Mouse (Mus musculus): ENCODE results near the gene Casz1.

Gene Casz1

GRCm38 (mm10) chr4:148804137-148804779 is at the start of gene Casz1:
Casz1 (plus strand) TSS chr4:148804429.
- H3K36me3 ChIP-seq (ENCODE audit: control insufficient read depth, insufficient read depth, low read length, poor library complexity, severe bottlenecking), result no peaks in the 10 kb centered on the region
- no peaks in the 10 kb centered on the region; the same call in 1 of the 2 replicates for H3K27me3 ChIP-seq (ENCODE audit: control insufficient read depth, insufficient read depth, low read length, poor library complexity, severe bottlenecking)
- DNase-seq (ENCODE audit: low read depth, low spot score), result no peak

- Histone ChIP-seq H3K27me3 (ENCODE audit: control insufficient read depth, insufficient read depth, low read length, poor library complexity, severe bottlenecking) (no peaks in the 10 kb centered on the region), H3K36me3 (ENCODE audit: control insufficient read depth, insufficient read depth, low read length, poor library complexity, severe bottlenecking) (no peaks in the 10 kb centered on the region)
- no peak for DNase-seq (ENCODE audit: low read depth, low spot score)
These were observed 45.4 kb upstream of the Casz1 start for GRCm38 (mm10) chr4:148758863-148759262.

GRCm38 (mm10) chr4:148760152-148760551 is 44.1 kb upstream of the Casz1 start:
- DNase-seq (ENCODE audit: low read depth, low spot score), result no peak
- Histone ChIP-seq H3K36me3 (ENCODE audit: control insufficient read depth, insufficient read depth, low read length, poor library complexity, severe bottlenecking) (no peaks in the 10 kb centered on the region), H3K27me3 (ENCODE audit: control insufficient read depth, insufficient read depth, low read length, poor library complexity, severe bottlenecking) (no peaks in the 10 kb centered on the region)

GRCm38 (mm10) chr4:148766021-148766775 is 38.0 kb upstream of the Casz1 start:
- DNase-seq (ENCODE audit: low read depth, low spot score), result no peak
- H3K36me3 ChIP-seq (ENCODE audit: control insufficient read depth, insufficient read depth, low read length, poor library complexity, severe bottlenecking), result no peaks in the 10 kb centered on the region

GRCm38 (mm10) chr4:148767655-148768305 is 36.4 kb upstream of the Casz1 start:
- H3K27me3 ChIP-seq (ENCODE audit: control insufficient read depth, insufficient read depth, low read length, poor library complexity, severe bottlenecking), result no peaks in the 10 kb centered on the region
- no peaks in the 10 kb centered on the region for H3K36me3 ChIP-seq (ENCODE audit: control insufficient read depth, insufficient read depth, low read length, poor library complexity, severe bottlenecking)
- DNase-seq (ENCODE audit: low read depth, low spot score), result no peak

More at GRCm38 (mm10) chr4:148766021-148766775, 38.0 kb upstream of the Casz1 start:
- H3K27me3 ChIP-seq (ENCODE audit: control insufficient read depth, insufficient read depth, low read length, poor library complexity, severe bottlenecking), result no peaks in the 10 kb centered on the region

- no peak for DNase-seq (ENCODE audit: low read depth, low spot score)
- Histone ChIP-seq H3K27me3 (ENCODE audit: control insufficient read depth, insufficient read depth, low read length, poor library complexity, severe bottlenecking) (no peaks in the 10 kb centered on the region), H3K36me3 (ENCODE audit: control insufficient read depth, insufficient read depth, low read length, poor library complexity, severe bottlenecking) (no peaks in the 10 kb centered on the region)
These were observed 35.6 kb upstream of the Casz1 start for GRCm38 (mm10) chr4:148768649-148769048.

- DNase-seq (ENCODE audit: low read depth, low spot score), result no peak
- H3K36me3 ChIP-seq (ENCODE audit: control insufficient read depth, insufficient read depth, low read length, poor library complexity, severe bottlenecking), result no peaks in the 10 kb centered on the region
- no peaks in the 10 kb centered on the region for H3K27me3 ChIP-seq (ENCODE audit: control insufficient read depth, insufficient read depth, low read length, poor library complexity, severe bottlenecking)
These were observed 33.4 kb upstream of the Casz1 start for GRCm38 (mm10) chr4:148770582-148771408.

- Histone ChIP-seq H3K27me3 (ENCODE audit: control insufficient read depth, insufficient read depth, low read length, poor library complexity, severe bottlenecking) (no peaks in the 10 kb centered on the region), H3K36me3 (ENCODE audit: control insufficient read depth, insufficient read depth, low read length, poor library complexity, severe bottlenecking) (no peaks in the 10 kb centered on the region)
- no peak for DNase-seq (ENCODE audit: low read depth, low spot score)
These were observed 32.8 kb upstream of the Casz1 start for GRCm38 (mm10) chr4:148771409-148771929.

- H3K27me3 ChIP-seq (ENCODE audit: control insufficient read depth, insufficient read depth, low read length, poor library complexity, severe bottlenecking), result no peaks in the 10 kb centered on the region
- DNase-seq (ENCODE audit: low read depth, low spot score), result no peak
- H3K36me3 ChIP-seq (ENCODE audit: control insufficient read depth, insufficient read depth, low read length, poor library complexity, severe bottlenecking), result no peaks in the 10 kb centered on the region
These were observed 31.6 kb upstream of the Casz1 start for GRCm38 (mm10) chr4:148772658-148773057.

GRCm38 (mm10) chr4:148774036-148774435 is 30.2 kb upstream of the Casz1 start:
- DNase-seq (ENCODE audit: low read depth, low spot score), result no peak
- Histone ChIP-seq H3K36me3 (ENCODE audit: control insufficient read depth, insufficient read depth, low read length, poor library complexity, severe bottlenecking) (no peaks in the 10 kb centered on the region), H3K27me3 (ENCODE audit: control insufficient read depth, insufficient read depth, low read length, poor library complexity, severe bottlenecking) (no peaks in the 10 kb centered on the region)

GRCm38 (mm10) chr4:148775476-148776269 is 28.6 kb upstream of the Casz1 start:
- H3K36me3 ChIP-seq (ENCODE audit: control insufficient read depth, insufficient read depth, low read length, poor library complexity, severe bottlenecking), result no peaks in the 10 kb centered on the region
- DNase-seq (ENCODE audit: low read depth, low spot score), result no peak
- H3K27me3 ChIP-seq (ENCODE audit: control insufficient read depth, insufficient read depth, low read length, poor library complexity, severe bottlenecking), result no peaks in the 10 kb centered on the region

- Histone ChIP-seq H3K27me3 (ENCODE audit: control insufficient read depth, insufficient read depth, low read length, poor library complexity, severe bottlenecking) (no peaks in the 10 kb centered on the region), H3K36me3 (ENCODE audit: control insufficient read depth, insufficient read depth, low read length, poor library complexity, severe bottlenecking) (no peaks in the 10 kb centered on the region)
- DNase-seq (ENCODE audit: low read depth, low spot score), result no peak
These were observed 24.1 kb upstream of the Casz1 start for GRCm38 (mm10) chr4:148780097-148780621.

GRCm38 (mm10) chr4:148781516-148781915 is 22.7 kb upstream of the Casz1 start:
- DNase-seq (ENCODE audit: low read depth, low spot score), result no peak

More at GRCm38 (mm10) chr4:148781516-148781915, 22.7 kb upstream of the Casz1 start:
- no peaks in the 10 kb centered on the region for H3K36me3 ChIP-seq (ENCODE audit: control insufficient read depth, insufficient read depth, low read length, poor library complexity, severe bottlenecking)
- H3K27me3 ChIP-seq (ENCODE audit: control insufficient read depth, insufficient read depth, low read length, poor library complexity, severe bottlenecking), result no peaks in the 10 kb centered on the region
